Mouse (Mus musculus): ENCODE data around the gene Abi3. TPM values are rescaled to one million over a fixed set of nuclear protein-coding genes. Genes with fewer than 3 reads are reported as not detected.

Gene Abi3
- polyA plus RNA-seq, 1 experiment: 1.5 TPM

DNA sequence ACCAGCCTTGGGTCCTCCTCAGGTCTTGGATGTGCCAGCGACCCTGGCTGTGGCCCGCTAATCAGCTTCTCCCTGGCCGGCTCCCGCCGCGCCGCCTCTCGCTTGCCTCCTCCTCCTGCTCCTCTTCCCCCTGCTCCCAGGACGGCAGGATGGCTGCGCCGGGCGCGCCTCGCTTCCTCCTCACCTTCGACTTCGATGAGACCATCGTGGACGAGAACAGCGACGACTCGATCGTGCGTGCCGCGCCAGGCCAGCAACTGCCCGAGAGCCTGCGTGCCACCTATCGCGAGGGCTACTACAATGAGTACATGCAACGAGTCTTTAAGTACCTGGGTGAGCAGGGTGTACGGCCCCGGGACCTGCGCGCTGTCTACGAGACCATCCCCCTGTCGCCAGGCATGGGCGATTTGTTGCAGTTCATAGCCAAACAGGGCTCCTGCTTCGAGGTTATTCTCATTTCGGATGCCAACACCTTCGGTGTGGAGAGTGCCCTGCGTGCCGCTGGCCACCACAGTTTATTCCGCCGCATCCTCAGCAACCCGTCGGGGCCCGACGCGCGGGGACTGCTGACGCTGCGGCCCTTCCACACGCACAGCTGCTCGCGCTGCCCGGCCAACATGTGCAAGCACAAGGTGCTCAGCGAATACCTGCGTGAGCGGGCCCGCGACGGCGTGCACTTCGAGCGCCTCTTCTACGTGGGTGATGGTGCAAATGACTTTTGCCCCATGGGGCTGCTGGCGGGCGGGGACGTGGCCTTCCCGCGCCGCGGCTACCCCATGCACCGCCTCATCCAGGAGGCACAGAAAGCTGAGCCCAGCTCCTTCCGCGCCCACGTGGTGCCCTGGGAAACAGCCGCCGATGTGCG is 11.6 kb downstream of the Abi3 start:
- no peaks in the 10 kb centered on the region for H3K27me3 ChIP-seq (ENCODE audit: control insufficient read depth, insufficient read depth, insufficient read length)
- H3K4me3 ChIP-seq: no peak overlapping the region

DNA sequence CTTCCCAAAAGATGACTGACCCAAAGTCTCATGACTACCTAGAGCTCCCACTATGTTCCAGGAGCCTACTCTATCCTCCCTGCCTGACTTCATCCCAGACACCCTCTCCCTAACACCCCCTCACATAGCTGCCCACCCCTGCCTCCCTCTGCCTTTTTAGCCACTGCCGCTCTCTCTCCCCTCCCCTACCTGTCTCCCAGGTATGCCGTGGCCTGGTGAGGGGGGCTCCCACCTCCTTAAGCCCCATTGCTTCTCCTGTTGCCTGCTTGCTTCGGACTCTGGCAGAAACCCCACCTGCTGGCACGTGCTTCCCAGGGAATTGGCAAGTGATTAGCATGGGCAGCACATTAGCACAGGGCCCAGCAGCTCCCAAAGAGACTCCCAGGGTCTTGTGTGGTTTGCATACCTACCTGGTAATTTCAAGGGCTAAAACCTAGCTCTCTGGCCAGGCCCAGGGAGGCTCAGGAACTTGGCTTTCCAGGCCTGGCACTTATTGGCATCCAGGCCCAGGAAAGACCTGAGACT is 12.7 kb downstream of the Abi3 start:
- Histone ChIP-seq H3K4me2 (ENCODE audit: low read depth) (no peak overlapping the region), H3K27me3 (ENCODE audit: control insufficient read depth, insufficient read depth, insufficient read length) (no peaks in the 10 kb centered on the region), H3K79me2 (ENCODE audit: control insufficient read depth, insufficient read depth) (no peaks in the 10 kb centered on the region), H3K36me3 (ENCODE audit: control insufficient read depth, insufficient read depth) (no peaks in the 10 kb centered on the region), H3K4me3 (no peak overlapping the region), H3ac (ENCODE audit: control insufficient read depth, insufficient read length) (no peak overlapping the region)
- TF ChIP-seq E2F4 (IDR thresholded peaks at IDR 0.05; ENCODE audit: insufficient read depth): no peak
- no peak for TF ChIP-seq REST (IDR thresholded peaks at IDR 0.05; ENCODE audit: insufficient read depth, insufficient read length)
- no peak for TF ChIP-seq MAX (IDR thresholded peaks at IDR 0.05; ENCODE audit: low read depth)
- TF ChIP-seq TCF12 (IDR thresholded peaks at IDR 0.05; ENCODE audit: insufficient read depth, poor library complexity, severe bottlenecking): no peak
- TF ChIP-seq MYOG (IDR thresholded peaks at IDR 0.05; ENCODE audit: control insufficient read depth in 1 of 3, insufficient read depth in 1 of 3, insufficient read length in 2 of 3, low read depth in 2 of 3): no peak
- TF ChIP-seq TCF3 (IDR thresholded peaks at IDR 0.05; ENCODE audit: insufficient read length, low read depth): no peak
- no peak for TF ChIP-seq POLR2A (IDR thresholded peaks at IDR 0.05; ENCODE audit: insufficient read length, low read depth)
- no peak for TF ChIP-seq CEBPB (IDR thresholded peaks at IDR 0.05; ENCODE audit: insufficient read depth, poor library complexity, severe bottlenecking)
- TF ChIP-seq MYOD1 (IDR thresholded peaks at IDR 0.05; ENCODE audit: control insufficient read depth in 1 of 3, insufficient read length in 2 of 3, low read depth in 2 of 3): no peak
- TF ChIP-seq USF1 (IDR thresholded peaks at IDR 0.05; ENCODE audit: low read depth): no peak
- TF ChIP-seq SRF (IDR thresholded peaks at IDR 0.05; ENCODE audit: control insufficient read depth, insufficient read length, low read depth): no peak
- no peak for TF ChIP-seq POLR2AphosphoS2 (IDR thresholded peaks at IDR 0.05; ENCODE audit: insufficient read length, low read depth)

More for the DNA sequence above, 11.6 kb downstream of the Abi3 start:
- H3K79me2 ChIP-seq (ENCODE audit: control insufficient read depth, insufficient read depth): no peaks in the 10 kb centered on the region
- no peak overlapping the region for H3ac ChIP-seq (ENCODE audit: control insufficient read depth, insufficient read length)
- TF ChIP-seq CEBPB (IDR thresholded peaks at IDR 0.05; ENCODE audit: insufficient read depth, poor library complexity, severe bottlenecking): no peak
- no peak for TF ChIP-seq TCF3 (IDR thresholded peaks at IDR 0.05; ENCODE audit: insufficient read length, low read depth)
- TF ChIP-seq MYOD1 (IDR thresholded peaks at IDR 0.05; ENCODE audit: control insufficient read depth in 1 of 3, insufficient read length in 2 of 3, low read depth in 2 of 3): no peak
- no peak for TF ChIP-seq POLR2AphosphoS2 (IDR thresholded peaks at IDR 0.05; ENCODE audit: insufficient read length, low read depth)
- TF ChIP-seq TCF12 (IDR thresholded peaks at IDR 0.05; ENCODE audit: insufficient read depth, poor library complexity, severe bottlenecking): no peak
- TF ChIP-seq USF1 (IDR thresholded peaks at IDR 0.05; ENCODE audit: low read depth): no peak
- TF ChIP-seq POLR2A (IDR thresholded peaks at IDR 0.05; ENCODE audit: insufficient read length, low read depth): no peak
- no peak for TF ChIP-seq REST (IDR thresholded peaks at IDR 0.05; ENCODE audit: insufficient read depth, insufficient read length)
- no peak for TF ChIP-seq E2F4 (IDR thresholded peaks at IDR 0.05; ENCODE audit: insufficient read depth)
- no peak for TF ChIP-seq MAX (IDR thresholded peaks at IDR 0.05; ENCODE audit: low read depth)
- TF ChIP-seq MYOG (IDR thresholded peaks at IDR 0.05; ENCODE audit: control insufficient read depth in 1 of 3, insufficient read depth in 1 of 3, insufficient read length in 2 of 3, low read depth in 2 of 3): no peak
- no peak for TF ChIP-seq SRF (IDR thresholded peaks at IDR 0.05; ENCODE audit: control insufficient read depth, insufficient read length, low read depth)
- no peak overlapping the region for H3K4me2 ChIP-seq (ENCODE audit: low read depth)
- H3K36me3 ChIP-seq (ENCODE audit: control insufficient read depth, insufficient read depth): no peaks in the 10 kb centered on the region

DNA sequence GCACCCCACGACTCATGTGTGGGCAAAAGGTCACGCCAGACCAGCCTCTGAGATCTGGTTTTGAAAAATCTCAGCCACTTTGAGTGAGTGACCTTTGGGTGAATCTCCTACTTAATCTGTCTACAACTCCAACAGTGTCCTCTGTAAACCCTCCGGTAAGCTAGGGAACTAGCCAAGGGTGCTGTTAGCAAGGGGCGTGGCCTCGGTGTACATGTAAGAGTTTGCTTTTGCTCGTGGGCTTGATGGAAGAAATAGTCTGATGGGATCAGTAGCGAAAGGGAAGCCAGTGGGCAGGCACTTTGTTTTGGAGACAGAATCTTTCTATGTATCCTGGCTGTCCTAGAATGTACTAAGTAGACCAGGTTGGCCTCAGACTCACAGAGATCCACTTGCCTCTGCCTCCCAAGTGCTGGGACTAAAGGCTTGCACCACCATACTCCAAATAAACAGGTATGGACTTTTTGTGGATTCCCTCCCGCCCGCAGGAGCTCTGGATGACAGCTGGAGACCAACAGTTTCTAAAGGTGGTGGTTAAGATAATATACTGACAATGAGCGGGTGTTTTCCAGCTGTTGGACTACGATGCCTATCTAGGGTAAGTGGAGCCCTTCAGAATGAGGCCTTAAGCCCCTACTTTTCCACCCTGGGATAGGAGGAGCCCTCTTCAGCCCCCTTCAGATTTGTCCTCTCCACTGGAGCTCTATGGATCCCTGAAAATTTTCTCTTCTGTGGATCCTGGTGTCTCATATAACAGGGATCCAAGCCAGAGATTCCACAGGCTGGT is 13.9 kb downstream of the Abi3 start:
- TF ChIP-seq REST (IDR thresholded peaks at IDR 0.05; ENCODE audit: insufficient read depth, insufficient read length): no peak
- TF ChIP-seq E2F4 (IDR thresholded peaks at IDR 0.05; ENCODE audit: insufficient read depth): no peak
- no peak overlapping the region for H3K4me3 ChIP-seq
- no peaks in the 10 kb centered on the region for H3K27me3 ChIP-seq (ENCODE audit: control insufficient read depth, insufficient read depth, insufficient read length)
- no peaks in the 10 kb centered on the region for H3K36me3 ChIP-seq (ENCODE audit: control insufficient read depth, insufficient read depth)
- H3K4me2 ChIP-seq (ENCODE audit: low read depth): peak overlapping the region; percentile 48
- H3ac ChIP-seq (ENCODE audit: control insufficient read depth, insufficient read length): no peak overlapping the region
- no peaks in the 10 kb centered on the region for H3K79me2 ChIP-seq (ENCODE audit: control insufficient read depth, insufficient read depth)

DNA sequence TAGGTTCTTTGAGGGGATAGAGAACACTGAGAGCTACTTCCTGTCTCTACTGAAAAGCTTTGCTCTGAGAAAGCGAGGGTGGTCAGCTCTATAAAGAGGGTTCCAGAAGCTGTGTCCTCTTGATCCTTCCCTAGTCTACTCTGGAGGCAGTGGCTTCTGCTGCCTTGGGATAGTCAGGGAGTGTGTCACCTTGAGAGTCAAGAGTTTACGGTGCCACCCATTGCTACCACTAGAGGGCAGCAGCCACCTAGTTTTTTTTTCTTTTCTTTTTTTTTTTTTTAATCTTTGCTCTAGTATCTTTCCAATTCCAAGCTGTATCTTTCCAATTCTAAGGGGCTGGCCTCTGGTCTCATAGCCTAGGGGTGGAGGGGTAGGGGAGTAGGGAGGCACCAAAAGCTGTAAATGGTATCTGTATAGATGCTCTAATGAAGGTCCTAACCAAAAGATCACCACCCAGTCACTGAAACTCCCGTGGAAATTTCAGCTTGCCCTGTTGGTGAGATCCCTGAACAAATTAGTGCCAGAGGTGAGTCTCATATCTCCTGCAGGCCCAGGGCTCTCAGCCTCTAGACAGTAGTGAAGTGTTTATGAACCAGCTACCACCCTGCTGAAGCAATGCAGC is 14.7 kb downstream of the Abi3 start:
- Histone ChIP-seq H3K4me2 (ENCODE audit: low read depth) (peak overlapping the region; percentile 48), H3K4me3 (no peak overlapping the region), H3K36me3 (ENCODE audit: control insufficient read depth, insufficient read depth) (no peaks in the 10 kb centered on the region), H3K27me3 (ENCODE audit: control insufficient read depth, insufficient read depth, insufficient read length) (no peaks in the 10 kb centered on the region), H3ac (ENCODE audit: control insufficient read depth, insufficient read length) (no peak overlapping the region), H3K79me2 (ENCODE audit: control insufficient read depth, insufficient read depth) (no peaks in the 10 kb centered on the region)
- no peak for TF ChIP-seq POLR2A (IDR thresholded peaks at IDR 0.05; ENCODE audit: insufficient read length, low read depth)
- no peak for TF ChIP-seq MAX (IDR thresholded peaks at IDR 0.05; ENCODE audit: low read depth)
- TF ChIP-seq SRF (IDR thresholded peaks at IDR 0.05; ENCODE audit: control insufficient read depth, insufficient read length, low read depth): no peak
- TF ChIP-seq E2F4 (IDR thresholded peaks at IDR 0.05; ENCODE audit: insufficient read depth): no peak
- TF ChIP-seq TCF3 (IDR thresholded peaks at IDR 0.05; ENCODE audit: insufficient read length, low read depth): no peak
- no peak for TF ChIP-seq USF1 (IDR thresholded peaks at IDR 0.05; ENCODE audit: low read depth)
- no peak for TF ChIP-seq POLR2AphosphoS2 (IDR thresholded peaks at IDR 0.05; ENCODE audit: insufficient read length, low read depth)
- TF ChIP-seq MYOD1 (IDR thresholded peaks at IDR 0.05; ENCODE audit: control insufficient read depth in 1 of 3, insufficient read length in 2 of 3, low read depth in 2 of 3): no peak
- TF ChIP-seq REST (IDR thresholded peaks at IDR 0.05; ENCODE audit: insufficient read depth, insufficient read length): no peak
- no peak for TF ChIP-seq MYOG (IDR thresholded peaks at IDR 0.05; ENCODE audit: control insufficient read depth in 1 of 3, insufficient read depth in 1 of 3, insufficient read length in 2 of 3, low read depth in 2 of 3)
- TF ChIP-seq TCF12 (IDR thresholded peaks at IDR 0.05; ENCODE audit: insufficient read depth, poor library complexity, severe bottlenecking): no peak
- no peak for TF ChIP-seq CEBPB (IDR thresholded peaks at IDR 0.05; ENCODE audit: insufficient read depth, poor library complexity, severe bottlenecking)

All from myocyte (in vitro differentiated cells).